Mouse (Mus musculus) spleen, adult 2 months (tissue): Measurements from ENCODE around the gene Ap5s1. TPM values are rescaled to one million over a fixed set of nuclear protein-coding genes. Genes with fewer than 3 reads are reported as not detected.
A peak's percentile ranks its signal among the peaks of the same experiment; 100 is the strongest.

Experiments used
- DNase-seq, 2 experiments: peaks; one replicate each; pipeline versions ENCODE4 v3.0.0 to v3.0.0-alpha.2; 2012 to 2021; ENCODE audit warnings: low spot score in 2 of 2, low read depth in 1 of 2
- H3K27ac ChIP-seq: fragments of 200-500 bp; 2 replicates; pipeline ENCODE4 v1.5.1; 2012; ENCODE audit warnings: low read length, inconsistent platforms; ENCODE audit not compliant: insufficient read depth
- H3K27me3 ChIP-seq: fragments of 200-500 bp; 2 replicates; pipeline ENCODE4 v1.6.1; 2012; ENCODE audit warnings: mild to moderate bottlenecking, moderate library complexity, low read length, inconsistent platforms; ENCODE audit not compliant: control insufficient read depth, insufficient read depth
- H3K36me3 ChIP-seq: fragments of 200-500 bp; 2 replicates; pipeline ENCODE4 v1.6.1; 2012; ENCODE audit warnings: mild to moderate bottlenecking, low read length, inconsistent platforms; ENCODE audit not compliant: control insufficient read depth, insufficient read depth
- H3K4me1 ChIP-seq: fragments of 200-500 bp; 2 replicates; pipeline ENCODE4 v1.6.1; 2011; ENCODE audit warnings: inconsistent platforms; ENCODE audit not compliant: control insufficient read depth, insufficient read depth, insufficient read length
- H3K4me3 ChIP-seq: fragments of 200-500 bp; 2 replicates; pipeline ENCODE4 v1.5.1; 2011; ENCODE audit warnings: mild to moderate bottlenecking, inconsistent platforms; ENCODE audit not compliant: insufficient read depth, insufficient read length; ENCODE audit errors: extremely low read depth
- CTCF ChIP-seq: fragments of 200-500 bp; IDR thresholded peaks from 2 replicates; pipeline ENCODE4 v1.5.1; 2011; ENCODE audit warnings: mild to moderate bottlenecking, inconsistent platforms; ENCODE audit not compliant: insufficient read depth, insufficient read length, insufficient replicate concordance; ENCODE audit errors: extremely low read depth
- POLR2A ChIP-seq: fragments of 200-500 bp; IDR thresholded peaks from 2 replicates; pipeline ENCODE4 v1.6.1; 2011; ENCODE audit warnings: low read depth, low read length, inconsistent platforms
- WGBS: fragments of 180-500 bp; shearing (Covaris S2); methylation state at CpG from one replicate; pipeline ENCODE4 v1.1.7; 2018; 5-methylcytosine and 5-hydroxymethylcytosine counted together
- polyA plus RNA-seq: library from polyadenylated mRNA; depleted of rRNA; stranded (reverse); fragments of >200 nt; gene quantifications from 2 replicates; pipeline ENCODE4 v1.2.3, GENCODE M21; 2012

The Ap5s1 gene
- polyA plus RNA-seq, 1 experiment, result 24.3 TPM

DNA sequence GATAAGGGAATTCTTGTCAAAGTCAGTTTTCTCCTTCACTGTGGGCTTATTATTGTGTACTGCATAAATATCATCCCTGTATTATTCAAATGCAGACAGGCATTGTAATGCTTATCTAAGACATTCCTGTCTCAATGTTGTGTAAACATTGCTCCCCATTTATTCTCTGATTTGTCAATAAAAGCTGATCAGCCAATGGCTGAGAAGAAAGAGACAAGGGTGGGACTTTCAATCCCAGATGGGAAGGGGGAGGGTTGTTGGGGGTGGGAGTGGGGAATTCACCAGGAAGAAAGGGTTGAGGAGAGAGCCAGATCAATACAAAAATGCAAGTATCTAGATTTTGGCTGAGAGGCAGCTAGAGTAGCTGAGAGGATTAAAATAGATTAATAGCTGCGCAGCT is 38.0 kb upstream of the Ap5s1 start:
- no peak for DNase-seq
- Histone ChIP-seq H3K4me1 (0 out of 2 replicates have a peak, but pooled peaks cover 3% of the 10 kb centered on the region), H3K36me3 (no peaks in the 10 kb centered on the region), H3K4me3 (no peak overlapping the region), H3K27me3 (peaks cover 7% of the 10 kb centered on the region), H3K27ac (no peak overlapping the region)
- TF ChIP-seq POLR2A (no peak), CTCF (no peak)
- 95% methylated on average over 1 of the region's 1 CpGs for WGBS

DNA sequence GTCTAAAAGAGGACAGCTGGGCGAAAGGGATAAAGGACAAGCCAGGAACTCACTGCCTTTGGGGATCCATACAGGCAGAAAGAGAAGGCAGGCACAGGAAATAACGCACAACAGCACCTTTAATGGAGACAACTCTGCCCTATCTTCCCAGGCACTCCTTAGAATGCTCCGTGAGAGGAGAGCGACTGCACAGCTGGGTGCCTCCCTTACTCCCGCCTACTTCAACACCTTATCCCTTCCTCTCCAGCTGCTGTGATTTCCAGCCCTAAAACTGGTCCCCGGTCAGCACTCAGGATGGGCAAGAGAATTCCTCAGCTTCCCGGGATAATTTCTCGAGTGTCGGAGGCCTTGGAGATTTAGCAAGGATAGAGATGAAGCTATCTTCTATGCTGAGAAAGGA is 35.9 kb upstream of the Ap5s1 start:
- H3K4me1 ChIP-seq, result 0 out of 2 replicates have a peak, but pooled peaks cover 3% of the 10 kb centered on the region
- TF ChIP-seq CTCF, result no peak
- TF ChIP-seq POLR2A, result no peak
- no peak overlapping the region for H3K4me3 ChIP-seq
- H3K27me3 ChIP-seq, result peaks cover 7% of the 10 kb centered on the region
- H3K36me3 ChIP-seq, result no peaks in the 10 kb centered on the region
- WGBS, result 44% methylated on average over 9 of the region's 9 CpGs
- no peak overlapping the region for H3K27ac ChIP-seq
- no peak for DNase-seq

GRCm38 (mm10) chr2:131171401-131172104 is 35.3 kb upstream of the Ap5s1 start:
- WGBS, result 12% methylated on average over 43 of the region's 43 CpGs
- DNase-seq, result peak in 1 of 2 experiments; percentile 58
- H3K4me1 ChIP-seq, result 0 out of 2 replicates have a peak, but pooled peaks cover 3% of the 10 kb centered on the region
- H3K27ac ChIP-seq, result no peak overlapping the region
- H3K27me3 ChIP-seq, result peaks cover 7% of the 10 kb centered on the region
- TF ChIP-seq CTCF (no peak), POLR2A (no peak)
- H3K36me3 ChIP-seq, result no peaks in the 10 kb centered on the region
- peak overlapping the region; percentile 12; the same call in 1 of the 2 replicates for H3K4me3 ChIP-seq

DNA sequence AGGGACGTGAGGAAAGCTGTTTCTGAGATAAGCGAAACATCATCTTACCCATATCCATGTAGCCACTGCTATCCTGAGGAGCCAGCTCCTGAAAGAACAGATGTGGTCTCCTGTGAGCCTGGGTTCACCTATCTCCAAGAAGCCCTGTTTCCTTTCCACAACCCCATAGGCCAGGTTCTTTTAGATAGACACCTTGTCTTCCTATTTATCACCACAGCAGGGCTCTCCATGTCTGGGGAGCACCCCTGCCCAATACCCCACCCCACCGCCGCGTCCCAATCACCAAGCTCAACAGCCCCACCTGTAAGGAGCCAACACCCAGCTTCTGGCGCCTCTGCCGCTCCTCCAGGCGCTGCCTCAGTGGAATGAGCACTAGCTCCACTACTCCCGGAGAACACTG is 34.6 kb upstream of the Ap5s1 start:
- DNase-seq, result no peak
- Histone ChIP-seq H3K4me3 (no peak overlapping the region), H3K27ac (no peak overlapping the region), H3K4me1 (0 out of 2 replicates have a peak, but pooled peaks cover 3% of the 10 kb centered on the region), H3K36me3 (no peaks in the 10 kb centered on the region), H3K27me3 (peaks cover 7% of the 10 kb centered on the region)
- WGBS, result 76% methylated on average over 9 of the region's 9 CpGs
- TF ChIP-seq CTCF (no peak), POLR2A (no peak)

- Histone ChIP-seq H3K36me3 (no peaks in the 10 kb centered on the region), H3K4me3 (peak overlapping the region; percentile 39; the same call in 1 of the 2 replicates), H3K27me3 (peaks cover 7% of the 10 kb centered on the region), H3K4me1 (peaks cover 12% of the 10 kb centered on the region), H3K27ac (no peak overlapping the region)
- DNase-seq, result peak; percentile 48 to 71
- 8% methylated on average over 11 of the region's 11 CpGs for WGBS
- TF ChIP-seq POLR2A (no peak), CTCF (no peak)
These were observed 32.2 kb upstream of the Ap5s1 start for GRCm38 (mm10) chr2:131174700-131175099.

- Histone ChIP-seq H3K36me3 (no peaks in the 10 kb centered on the region), H3K4me3 (no peak overlapping the region), H3K4me1 (peaks cover 12% of the 10 kb centered on the region), H3K27ac (no peak overlapping the region), H3K27me3 (peaks cover 7% of the 10 kb centered on the region)
- 83% methylated on average over 3 of the region's 3 CpGs for WGBS
- no peak for DNase-seq
- TF ChIP-seq CTCF (no peak), POLR2A (no peak)
These were observed 31.5 kb upstream of the Ap5s1 start for GRCm38 (mm10) chr2:131175286-131175944.

GRCm38 (mm10) chr2:131175945-131176309 is 31.0 kb upstream of the Ap5s1 start:
- no peak for DNase-seq

More at GRCm38 (mm10) chr2:131175945-131176309, 31.0 kb upstream of the Ap5s1 start:
- no peak overlapping the region for H3K4me3 ChIP-seq
- TF ChIP-seq CTCF (no peak), POLR2A (no peak)
- 97% methylated on average over 1 of the region's 1 CpGs for WGBS
- H3K4me1 ChIP-seq, result peaks cover 12% of the 10 kb centered on the region
- peaks cover 7% of the 10 kb centered on the region for H3K27me3 ChIP-seq
- no peak overlapping the region for H3K27ac ChIP-seq
- H3K36me3 ChIP-seq, result no peaks in the 10 kb centered on the region
